Mouse (Mus musculus): ENCODE data around the gene Apoh. TPM values are rescaled to one million over a fixed set of nuclear protein-coding genes. Genes with fewer than 3 reads are reported as not detected.
A peak's percentile ranks its signal among the peaks of the same experiment; 100 is the strongest.

Gene Apoh
- 5.3 and 7.5 TPM in 2 replicates for polyA plus RNA-seq (2015; fragmentation: Nextera tagmentation; extraction: Ambion mirVana)

- under 1% methylated on average over 74 of the region's 75 CpGs for WGBS
- peak; percentile 49 for ATAC-seq
- no peaks in the 10 kb centered on the region for H3K27me3 ChIP-seq (replicated peaks)
- peak within 1 kb of the TSS; percentile 96 for H3K4me2 ChIP-seq (replicated peaks)
- H3K4me1 ChIP-seq (replicated peaks): peaks cover 8% of the 10 kb centered on the region; the same call in 1 of the 2 replicates
- no peaks in the 10 kb centered on the region for H3K36me3 ChIP-seq
- peak within 1 kb of the TSS; percentile 88 for H3K27ac ChIP-seq
- H3K4me3 ChIP-seq (replicated peaks): peak within 1 kb of the TSS; percentile 88
- no peaks in the 10 kb centered on the region for H3K9me3 ChIP-seq
- peak within 1 kb of the TSS; percentile 86 for H3K9ac ChIP-seq
These were observed at the start of gene Apoh for GRCm38 (mm10) chr11:108342781-108343768. Gene Apoh (plus strand): TSS chr11:108343354.

GRCm38 (mm10) chr11:108293843-108294242 lies 49.3 kb upstream of the Apoh start:
- Histone ChIP-seq H3K4me3 (replicated peaks) (no peak overlapping the region), H3K9me3 (no peaks in the 10 kb centered on the region), H3K9ac (no peak overlapping the region), H3K27me3 (replicated peaks) (no peaks in the 10 kb centered on the region), H3K36me3 (no peaks in the 10 kb centered on the region), H3K4me2 (replicated peaks) (no peak overlapping the region), H3K4me1 (replicated peaks) (no peaks in the 10 kb centered on the region), H3K27ac (no peak overlapping the region)
- WGBS: 74% methylated on average over 3 of the region's 3 CpGs
- peak; percentile 61; the same call in 1 of the 2 replicates for ATAC-seq

- Histone ChIP-seq H3K27ac (no peak overlapping the region), H3K9me3 (no peaks in the 10 kb centered on the region), H3K36me3 (no peaks in the 10 kb centered on the region), H3K4me2 (replicated peaks) (no peak overlapping the region), H3K27me3 (replicated peaks) (no peaks in the 10 kb centered on the region), H3K4me3 (replicated peaks) (no peak overlapping the region), H3K4me1 (replicated peaks) (no peaks in the 10 kb centered on the region), H3K9ac (no peak overlapping the region)
- ATAC-seq: 0 out of 2 replicates have a peak, but pooled peaks have one; percentile 25
- 70% methylated on average over 12 of the region's 12 CpGs for WGBS
These were observed 48.8 kb upstream of the Apoh start for GRCm38 (mm10) chr11:108294305-108294813.

GRCm38 (mm10) chr11:108295373-108295772 lies 47.8 kb upstream of the Apoh start:
- H3K9ac ChIP-seq: no peak overlapping the region

GRCm38 (mm10) chr11:108297956-108298355 lies 45.2 kb upstream of the Apoh start:
- WGBS: 68% methylated on average over 8 of the region's 8 CpGs
- Histone ChIP-seq H3K9ac (no peak overlapping the region), H3K27ac (no peak overlapping the region), H3K9me3 (no peaks in the 10 kb centered on the region), H3K4me1 (replicated peaks) (peaks cover 9% of the 10 kb centered on the region; the same call in 1 of the 2 replicates), H3K27me3 (replicated peaks) (no peaks in the 10 kb centered on the region), H3K36me3 (no peaks in the 10 kb centered on the region), H3K4me3 (replicated peaks) (no peak overlapping the region), H3K4me2 (replicated peaks) (no peak overlapping the region)
- no peak for ATAC-seq

More at GRCm38 (mm10) chr11:108295373-108295772, 47.8 kb upstream of the Apoh start:
- H3K27me3 ChIP-seq (replicated peaks): no peaks in the 10 kb centered on the region
- no peak for ATAC-seq
- H3K4me2 ChIP-seq (replicated peaks): no peak overlapping the region
- H3K4me3 ChIP-seq (replicated peaks): no peak overlapping the region
- no peak overlapping the region for H3K27ac ChIP-seq
- H3K4me1 ChIP-seq (replicated peaks): peaks cover 6% of the 10 kb centered on the region; the same call in 1 of the 2 replicates
- H3K9me3 ChIP-seq: no peaks in the 10 kb centered on the region
- H3K36me3 ChIP-seq: no peaks in the 10 kb centered on the region

DNA sequence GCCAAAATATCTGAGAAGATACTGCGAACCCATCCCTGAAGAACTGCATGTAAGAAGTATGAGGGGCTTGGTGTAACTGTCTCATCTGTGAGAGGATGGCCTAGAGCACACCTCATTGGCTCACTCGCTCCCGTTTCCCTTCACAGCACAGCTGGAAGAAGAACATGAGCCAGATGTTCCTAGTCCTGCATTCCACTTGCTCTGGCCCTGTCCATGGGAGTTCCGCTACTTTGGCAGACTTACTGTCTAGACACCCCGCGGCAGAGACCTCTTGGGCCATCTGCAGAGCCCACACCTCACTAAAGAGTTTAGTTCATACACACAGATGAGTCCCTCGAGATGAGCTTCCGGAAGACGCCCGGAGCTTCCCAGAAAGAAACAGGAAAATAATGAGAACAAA lies 43.2 kb upstream of the Apoh start:
- Histone ChIP-seq H3K4me2 (replicated peaks) (no peak overlapping the region), H3K36me3 (no peaks in the 10 kb centered on the region), H3K4me3 (replicated peaks) (no peak overlapping the region), H3K9ac (no peak overlapping the region), H3K27ac (no peak overlapping the region), H3K4me1 (replicated peaks) (peaks cover 12% of the 10 kb centered on the region; the same call in 1 of the 2 replicates), H3K9me3 (no peaks in the 10 kb centered on the region), H3K27me3 (replicated peaks) (no peaks in the 10 kb centered on the region)
- peak; percentile 55; the same call in 1 of the 2 replicates for ATAC-seq
- WGBS: 64% methylated on average over 10 of the region's 10 CpGs

DNA sequence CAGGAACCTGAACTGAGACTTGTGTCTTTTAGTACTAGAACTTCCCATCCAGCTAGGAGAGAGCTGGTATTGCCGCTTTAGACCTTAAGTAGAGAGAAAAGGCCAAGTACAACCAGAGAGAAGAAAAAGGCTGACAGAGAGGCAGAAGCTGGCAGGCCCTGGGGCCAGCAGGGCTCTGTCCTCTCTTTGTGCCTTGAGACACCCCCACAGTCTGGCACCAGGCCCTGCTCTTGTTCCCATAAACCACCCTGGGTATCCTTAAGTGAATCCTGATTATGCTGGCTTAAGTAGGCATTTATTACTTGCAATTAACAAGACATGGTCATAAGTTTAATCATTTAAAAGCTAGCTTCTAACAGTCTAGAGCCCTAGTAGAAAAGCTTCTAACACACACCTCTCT lies 42.7 kb upstream of the Apoh start:
- peaks cover 14% of the 10 kb centered on the region; the same call in 1 of the 2 replicates for H3K4me1 ChIP-seq (replicated peaks)
- H3K27me3 ChIP-seq (replicated peaks): no peaks in the 10 kb centered on the region
- ATAC-seq: no peak
- no peaks in the 10 kb centered on the region for H3K36me3 ChIP-seq
- WGBS: 93% methylated on average over 1 of the region's 1 CpGs
- no peak overlapping the region for H3K9ac ChIP-seq
- H3K27ac ChIP-seq: no peak overlapping the region
- no peaks in the 10 kb centered on the region for H3K9me3 ChIP-seq
- no peak overlapping the region for H3K4me3 ChIP-seq (replicated peaks)
- H3K4me2 ChIP-seq (replicated peaks): no peak overlapping the region

- H3K9ac ChIP-seq: no peak overlapping the region
- H3K4me1 ChIP-seq (replicated peaks): peaks cover 16% of the 10 kb centered on the region; the same call in 1 of the 2 replicates
- H3K36me3 ChIP-seq: no peaks in the 10 kb centered on the region
- H3K27me3 ChIP-seq (replicated peaks): no peaks in the 10 kb centered on the region
- H3K9me3 ChIP-seq: no peaks in the 10 kb centered on the region
- no peak overlapping the region for H3K4me2 ChIP-seq (replicated peaks)
- no peak for ATAC-seq
- H3K4me3 ChIP-seq (replicated peaks): no peak overlapping the region
- H3K27ac ChIP-seq: no peak overlapping the region
- WGBS: 82% methylated on average over 6 of the region's 6 CpGs
These were observed 42.1 kb upstream of the Apoh start for GRCm38 (mm10) chr11:108301036-108301435.

GRCm38 (mm10) chr11:108301796-108302490 lies 41.2 kb upstream of the Apoh start:
- WGBS: 76% methylated on average over 10 of the region's 10 CpGs
- ATAC-seq: no peak
- Histone ChIP-seq H3K36me3 (no peaks in the 10 kb centered on the region), H3K27me3 (replicated peaks) (no peaks in the 10 kb centered on the region), H3K9ac (no peak overlapping the region), H3K4me3 (replicated peaks) (no peak overlapping the region), H3K27ac (no peak overlapping the region), H3K4me2 (replicated peaks) (no peak overlapping the region), H3K4me1 (replicated peaks) (peaks cover 16% of the 10 kb centered on the region; the same call in 1 of the 2 replicates), H3K9me3 (no peaks in the 10 kb centered on the region)

DNA sequence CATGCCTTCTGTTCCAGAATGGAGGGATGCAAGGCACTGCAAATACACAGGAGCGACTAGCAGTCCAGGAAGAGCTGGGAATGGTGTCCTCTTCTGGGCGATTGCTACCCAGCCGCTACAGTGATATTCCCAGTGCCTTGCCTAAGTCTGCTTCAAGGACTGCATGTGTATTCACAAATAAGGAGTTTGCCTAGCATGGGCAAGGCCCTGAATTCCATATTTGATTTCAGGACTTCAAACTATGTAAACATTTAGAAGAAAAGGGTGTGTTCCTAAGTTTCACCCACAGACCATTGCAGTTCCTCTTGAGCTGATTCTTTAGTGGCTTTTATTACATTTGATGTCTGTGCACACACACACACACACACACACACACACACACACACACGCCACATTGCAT lies 39.4 kb upstream of the Apoh start:
- H3K27ac ChIP-seq: no peak overlapping the region
- 85% methylated on average over 4 of the region's 4 CpGs for WGBS
- ATAC-seq: no peak
- no peak overlapping the region for H3K9ac ChIP-seq
- H3K4me1 ChIP-seq (replicated peaks): peaks cover 16% of the 10 kb centered on the region; the same call in 1 of the 2 replicates
- H3K27me3 ChIP-seq (replicated peaks): no peaks in the 10 kb centered on the region
- H3K9me3 ChIP-seq: no peaks in the 10 kb centered on the region
- no peaks in the 10 kb centered on the region for H3K36me3 ChIP-seq
- H3K4me2 ChIP-seq (replicated peaks): no peak overlapping the region
- H3K4me3 ChIP-seq (replicated peaks): no peak overlapping the region

DNA sequence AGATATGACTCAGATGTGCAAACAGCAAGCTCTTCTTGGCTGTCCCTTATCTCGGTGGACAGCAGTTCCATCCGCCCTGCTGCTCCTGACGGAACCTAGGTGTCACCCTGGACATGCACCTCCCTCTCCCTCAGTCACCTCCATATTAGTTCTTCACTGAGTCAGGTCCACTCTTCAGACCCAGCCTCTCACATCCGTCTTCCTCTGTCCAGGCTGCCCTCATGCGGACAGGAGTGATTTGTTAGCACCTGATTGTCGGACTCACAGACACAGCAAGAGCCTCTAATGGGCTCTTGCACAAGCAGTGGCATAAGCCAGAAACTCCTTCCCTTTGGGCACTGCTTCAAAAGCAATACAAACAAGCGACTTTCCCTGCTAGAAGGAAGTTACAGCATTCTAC lies 35.9 kb upstream of the Apoh start:
- Histone ChIP-seq H3K36me3 (no peaks in the 10 kb centered on the region), H3K4me3 (replicated peaks) (no peak overlapping the region), H3K4me2 (replicated peaks) (peak overlapping the region; percentile 7; the same call in 1 of the 2 replicates), H3K27ac (peak overlapping the region; percentile 61; the same call in 1 of the 2 replicates), H3K27me3 (replicated peaks) (no peaks in the 10 kb centered on the region), H3K9ac (no peak overlapping the region), H3K9me3 (no peaks in the 10 kb centered on the region), H3K4me1 (replicated peaks) (peaks cover 22% of the 10 kb centered on the region)
- WGBS: 40% methylated on average over 7 of the region's 7 CpGs
- peak; percentile 42 for ATAC-seq

- Histone ChIP-seq H3K27me3 (replicated peaks) (no peaks in the 10 kb centered on the region), H3K36me3 (no peaks in the 10 kb centered on the region), H3K9me3 (no peaks in the 10 kb centered on the region), H3K27ac (no peak overlapping the region), H3K9ac (no peak overlapping the region), H3K4me2 (replicated peaks) (no peak overlapping the region), H3K4me1 (replicated peaks) (peaks cover 21% of the 10 kb centered on the region), H3K4me3 (replicated peaks) (no peak overlapping the region)
- no peak for ATAC-seq
- WGBS: 94% methylated on average over 5 of the region's 5 CpGs
These were observed 34.9 kb upstream of the Apoh start for GRCm38 (mm10) chr11:108308253-108308652.

Data from intestine, embryonic 15.5 days (tissue).